Mouse (Mus musculus): ENCODE results near the gene Ntng1.

Ntng1 gene

GRCm38 (mm10) chr3:109931021-109931420 lies 212.8 kb downstream of the Ntng1 start:
- no peak for DNase-seq (ENCODE audit: extremely low spot score, low spot score)

DNA sequence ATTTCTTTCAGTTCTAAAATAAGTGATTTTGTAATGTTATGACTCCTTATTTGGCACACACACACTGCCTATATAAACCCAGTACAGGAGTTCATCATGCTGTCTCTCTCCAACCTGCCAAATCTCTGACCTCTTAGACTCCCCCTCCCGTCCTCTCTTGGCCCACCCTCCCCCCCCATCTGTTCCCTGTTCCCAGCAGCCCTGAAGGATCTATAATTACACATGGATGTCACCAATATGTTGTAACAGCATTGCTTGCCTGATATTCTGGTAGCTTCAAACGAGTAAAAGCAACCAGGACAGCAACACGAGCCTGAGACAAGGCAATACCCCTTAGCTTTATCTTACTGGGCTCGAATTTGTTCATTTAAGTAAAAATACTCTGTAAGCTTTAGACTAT lies 220.0 kb downstream of the Ntng1 start:
- no peak for DNase-seq (ENCODE audit: extremely low spot score, low spot score)

DNA sequence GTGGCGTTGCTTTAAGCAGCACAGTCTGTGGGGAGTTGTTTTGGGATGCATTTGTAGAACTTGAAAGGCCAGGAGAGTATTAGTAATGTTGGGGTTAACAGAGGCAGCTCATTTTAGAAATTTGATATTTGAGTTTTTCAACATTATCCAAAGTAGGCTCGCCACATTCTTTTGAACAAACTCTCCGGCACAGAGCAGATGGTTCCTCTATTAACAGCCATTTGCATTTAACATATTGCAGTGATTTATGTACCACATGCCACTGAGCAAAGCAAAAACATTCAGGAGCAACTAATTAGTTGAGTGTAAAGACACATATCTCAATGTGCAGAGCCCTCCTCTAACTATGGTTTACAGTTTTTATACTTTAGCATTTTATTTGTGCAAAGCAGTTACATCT lies 224.8 kb downstream of the Ntng1 start:
- no peak for DNase-seq (ENCODE audit: extremely low spot score, low spot score)

GRCm38 (mm10) chr3:109917926-109918694 lies 225.7 kb downstream of the Ntng1 start:
- DNase-seq (ENCODE audit: extremely low spot score, low spot score) = peak; percentile 19

- no peak for DNase-seq (ENCODE audit: extremely low spot score, low spot score)
Observed at GRCm38 (mm10) chr3:109917077-109917476, 226.7 kb downstream of the Ntng1 start.

DNA sequence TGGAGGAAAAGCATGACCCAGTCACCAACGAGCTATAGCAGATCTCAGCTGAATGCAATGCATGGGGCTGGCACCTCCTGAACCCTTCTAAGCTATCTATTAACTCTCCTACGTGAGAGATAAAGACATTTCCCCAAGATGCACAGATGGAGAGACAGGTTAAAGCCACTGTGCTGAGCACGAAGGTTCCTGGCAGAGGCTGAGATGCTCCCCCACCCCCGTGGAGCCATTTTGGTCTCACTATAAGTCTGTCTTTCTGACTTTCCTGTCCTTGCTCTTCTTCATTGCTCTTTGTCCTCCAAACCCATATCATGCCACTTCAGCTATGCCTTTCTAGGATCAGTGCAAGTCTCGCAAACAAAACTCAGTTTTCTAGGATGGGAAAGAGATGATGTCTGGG lies 229.6 kb downstream of the Ntng1 start:
- no peak for DNase-seq (ENCODE audit: extremely low spot score, low spot score)

- DNase-seq (ENCODE audit: extremely low spot score, low spot score) = no peak
Observed at GRCm38 (mm10) chr3:109890600-109890999, 253.2 kb downstream of the Ntng1 start.

DNA sequence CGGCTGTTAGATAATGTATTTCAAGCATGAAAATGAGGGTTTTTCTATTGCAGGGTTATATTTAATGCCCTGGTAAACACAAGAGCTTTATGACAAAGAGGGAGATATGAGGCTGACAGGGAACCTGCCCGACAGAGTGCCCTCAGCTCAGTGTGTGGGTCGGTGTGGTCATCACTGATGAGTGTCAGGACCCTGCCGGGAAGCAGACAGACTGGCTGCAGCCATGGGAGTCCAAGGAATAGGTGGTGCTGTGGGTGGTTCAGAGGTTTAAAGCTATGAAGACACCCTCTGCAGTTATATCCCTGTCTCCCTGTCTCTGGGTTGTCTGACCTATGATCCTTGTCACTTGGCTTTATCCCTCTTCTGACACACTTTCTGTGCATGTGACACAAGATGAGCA lies 258.1 kb downstream of the Ntng1 start:
- no peak for DNase-seq (ENCODE audit: extremely low spot score, low spot score)

DNA sequence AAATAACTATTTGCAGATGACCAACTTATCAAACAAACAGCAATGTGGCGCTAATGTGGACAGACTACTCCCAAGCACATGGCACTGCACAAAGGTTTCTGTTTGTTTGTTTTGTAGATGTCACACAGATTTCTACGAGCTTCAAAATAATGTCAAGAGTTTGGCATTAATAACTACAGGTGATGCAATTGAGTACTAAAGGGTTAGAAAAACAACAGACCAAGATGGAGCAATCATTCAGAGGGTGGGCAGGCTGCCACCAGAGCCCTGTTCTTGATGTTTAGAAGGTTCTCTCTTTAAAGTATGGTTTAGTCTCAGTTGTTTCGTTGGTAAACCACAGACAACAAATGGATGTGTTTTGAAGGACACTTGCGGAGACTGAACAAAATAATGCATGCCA lies 264.8 kb downstream of the Ntng1 start:
- DNase-seq (ENCODE audit: extremely low spot score, low spot score) = no peak

DNA sequence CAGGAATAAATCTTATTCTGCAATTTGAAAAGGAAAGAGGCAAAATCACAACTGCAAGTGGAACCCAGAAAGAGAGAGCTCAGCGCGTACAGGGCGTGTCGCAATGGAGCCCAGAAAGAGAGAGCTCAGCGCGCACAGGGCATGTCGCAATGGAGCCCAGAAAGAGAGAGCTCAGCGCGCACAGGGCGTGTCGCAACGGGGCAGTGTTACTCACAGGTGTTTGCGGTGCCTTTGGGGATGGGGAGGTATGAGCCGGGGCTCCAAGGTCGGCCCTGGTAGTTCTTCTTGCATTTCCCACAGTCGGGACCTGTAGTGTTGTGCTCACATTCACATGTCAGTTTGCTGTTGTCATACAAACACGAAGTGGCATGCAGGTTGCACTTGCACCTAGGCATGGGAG lies 271.8 kb downstream of the Ntng1 start:
- DNase-seq (ENCODE audit: extremely low spot score, low spot score) = no peak

DNA sequence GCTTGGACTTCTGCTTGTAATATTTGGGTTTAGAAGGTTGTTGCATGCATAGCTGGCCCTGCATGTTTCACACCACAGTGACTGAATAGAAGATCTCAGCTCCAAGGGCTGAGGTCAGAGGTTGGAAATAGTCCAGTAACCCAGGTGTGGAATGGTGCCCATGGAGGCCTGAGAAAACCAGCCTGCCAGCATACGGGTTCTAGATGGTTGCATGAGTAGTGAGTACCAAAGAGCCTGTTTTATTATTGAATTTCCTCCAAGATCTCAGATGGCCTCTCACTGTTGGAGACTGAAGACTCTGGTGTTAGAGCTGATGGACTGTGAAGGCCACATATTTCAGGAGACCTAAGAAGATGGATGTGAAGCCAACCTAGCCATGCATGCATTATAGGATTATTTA lies 285.5 kb downstream of the Ntng1 start:
- no peak for DNase-seq (ENCODE audit: extremely low spot score, low spot score)

DNA sequence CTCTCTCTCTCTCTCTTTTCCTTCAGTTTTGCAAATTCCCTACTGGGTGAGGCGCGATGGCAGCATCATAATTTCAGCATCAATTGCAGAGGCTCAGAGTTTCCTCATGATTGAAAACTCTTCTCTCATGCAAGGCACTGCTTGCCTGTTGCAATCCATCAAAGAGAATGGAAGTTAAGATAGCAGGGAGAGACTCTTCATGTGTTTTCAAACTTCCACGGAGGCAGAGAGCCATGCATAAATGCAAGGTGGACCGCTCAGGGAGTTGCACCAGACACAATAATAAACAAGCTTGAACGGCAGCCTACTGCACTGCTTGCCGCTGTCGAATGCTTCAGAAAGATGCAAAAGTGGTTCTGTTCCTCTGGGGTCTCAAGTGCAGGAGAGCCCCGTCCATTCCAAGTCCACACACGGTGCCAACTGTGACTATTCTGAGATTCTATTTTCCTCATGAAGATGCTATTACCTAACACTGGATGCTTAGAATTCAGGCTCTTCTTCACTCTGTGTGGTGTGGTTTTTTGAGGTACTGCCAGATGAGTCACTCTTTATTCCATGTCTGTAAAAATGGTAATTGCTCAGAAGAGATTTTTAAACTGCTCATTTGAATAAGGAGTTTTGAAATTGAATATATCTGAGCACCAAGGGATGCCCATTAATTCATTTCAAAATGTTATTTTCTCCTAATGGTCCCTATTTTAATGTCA lies 289.2 kb downstream of the Ntng1 start:
- DNase-seq (ENCODE audit: extremely low spot score, low spot score) = no peak

DNA sequence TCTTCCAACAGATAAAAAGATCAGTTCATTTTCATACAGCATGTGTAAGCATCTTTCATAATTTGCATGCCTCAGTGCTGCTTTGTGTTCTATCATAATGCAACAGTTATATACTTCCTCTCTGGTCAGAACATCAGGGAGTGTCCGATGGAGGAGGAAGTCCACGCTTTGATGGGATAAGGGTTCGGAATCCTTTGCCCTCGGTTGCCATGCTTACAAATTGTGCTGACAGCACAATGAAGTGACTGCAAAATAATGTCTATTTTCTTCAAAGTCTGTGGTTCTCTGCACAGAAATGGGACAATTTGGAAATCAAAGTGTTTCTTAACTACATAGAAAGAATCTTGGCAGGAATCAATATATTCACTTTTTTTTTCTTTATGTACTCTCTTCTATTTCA lies 297.2 kb downstream of the Ntng1 start:
- DNase-seq (ENCODE audit: extremely low spot score, low spot score) = no peak

GRCm38 (mm10) chr3:109825806-109826205 lies 318.0 kb downstream of the Ntng1 start:
- no peak for DNase-seq (ENCODE audit: extremely low spot score, low spot score)

DNA sequence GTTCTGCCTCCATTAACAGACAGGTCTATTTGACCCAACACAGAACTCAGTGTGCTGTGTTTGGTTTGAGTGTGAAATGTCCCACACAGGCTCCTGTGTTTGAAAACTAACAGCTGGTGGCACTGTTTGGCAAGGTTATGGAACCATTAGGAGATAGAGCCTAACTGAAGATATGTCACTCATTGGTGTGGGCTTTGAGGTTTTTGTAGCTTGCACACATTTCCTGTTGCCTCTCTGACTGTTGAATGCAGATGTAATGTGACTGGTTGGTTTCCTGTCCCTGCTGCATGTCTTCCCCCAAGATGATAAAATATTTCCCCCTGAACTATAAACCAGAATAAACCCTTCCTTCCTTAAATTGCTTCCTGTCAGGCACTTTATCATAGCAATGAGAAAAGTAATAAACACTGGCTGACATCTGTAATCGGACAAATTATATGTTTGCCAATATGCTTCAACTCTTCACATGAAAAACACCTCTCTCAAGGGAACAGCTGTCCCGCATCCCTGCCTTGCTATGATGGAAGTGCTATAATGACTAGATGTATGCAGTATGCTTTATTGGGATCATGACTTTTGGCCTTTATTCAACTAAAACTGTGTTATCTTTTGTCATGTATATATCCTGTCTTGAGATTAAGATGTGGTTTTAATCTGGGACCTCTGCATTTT lies 320.9 kb downstream of the Ntng1 start:
- DNase-seq (ENCODE audit: extremely low spot score, low spot score) = no peak

GRCm38 (mm10) chr3:109818821-109819685 lies 324.8 kb downstream of the Ntng1 start:
- DNase-seq (ENCODE audit: extremely low spot score, low spot score) = no peak

DNA sequence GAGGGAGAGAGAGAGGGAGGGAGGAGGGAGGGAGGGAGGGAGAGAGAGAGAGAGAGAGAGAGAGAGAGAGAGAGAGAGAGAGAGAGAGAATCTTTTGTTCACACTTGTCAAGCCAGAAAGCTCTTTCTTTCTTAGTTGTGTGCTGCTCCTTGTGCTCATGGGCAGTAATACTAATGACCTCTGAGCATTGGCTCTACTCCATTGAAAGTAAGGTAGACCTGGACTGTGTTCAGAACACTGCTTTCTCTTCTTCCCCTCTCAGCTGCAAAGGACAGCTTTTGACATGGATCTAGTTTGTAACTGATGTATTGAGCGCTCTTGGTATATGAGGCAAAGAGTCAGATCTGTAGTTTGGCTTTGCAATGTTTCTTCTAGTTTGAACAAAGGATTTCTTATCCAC lies 334.7 kb downstream of the Ntng1 start:
- DNase-seq (ENCODE audit: extremely low spot score, low spot score) = no peak

DNA sequence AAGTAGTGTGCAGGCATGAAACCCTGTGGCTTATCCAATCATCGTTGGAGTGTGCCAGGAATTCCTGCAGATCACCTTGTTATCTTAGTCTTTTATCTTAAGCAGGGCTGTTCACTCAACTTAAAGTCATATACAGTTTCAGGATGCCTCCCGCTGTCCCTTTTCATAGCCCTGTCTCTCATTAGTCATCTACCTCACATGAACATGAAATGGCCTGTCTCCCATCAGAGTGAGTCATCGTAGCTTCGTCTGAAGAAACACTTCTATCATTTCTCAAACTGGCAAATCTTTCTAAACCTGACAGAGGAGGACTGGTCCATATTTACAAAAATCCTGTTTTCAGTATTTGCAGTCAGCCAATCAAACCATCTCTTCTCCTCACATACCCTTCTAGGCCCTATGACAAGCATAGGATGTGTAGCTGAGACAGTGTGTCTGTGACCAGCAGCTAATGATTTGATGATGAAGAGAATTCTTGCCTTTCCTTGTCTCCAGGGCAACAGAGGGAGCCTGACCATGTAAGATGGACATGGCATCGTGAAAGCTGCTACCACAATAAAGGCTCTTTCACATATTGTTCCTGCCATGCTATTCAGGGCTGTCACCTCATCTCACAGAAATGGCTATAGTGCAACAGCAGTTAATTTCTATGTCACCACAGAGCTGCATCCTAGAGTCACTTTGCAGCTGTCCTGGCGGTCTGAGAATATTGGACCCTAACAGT lies 336.4 kb downstream of the Ntng1 start:
- no peak for DNase-seq (ENCODE audit: extremely low spot score, low spot score)

DNA sequence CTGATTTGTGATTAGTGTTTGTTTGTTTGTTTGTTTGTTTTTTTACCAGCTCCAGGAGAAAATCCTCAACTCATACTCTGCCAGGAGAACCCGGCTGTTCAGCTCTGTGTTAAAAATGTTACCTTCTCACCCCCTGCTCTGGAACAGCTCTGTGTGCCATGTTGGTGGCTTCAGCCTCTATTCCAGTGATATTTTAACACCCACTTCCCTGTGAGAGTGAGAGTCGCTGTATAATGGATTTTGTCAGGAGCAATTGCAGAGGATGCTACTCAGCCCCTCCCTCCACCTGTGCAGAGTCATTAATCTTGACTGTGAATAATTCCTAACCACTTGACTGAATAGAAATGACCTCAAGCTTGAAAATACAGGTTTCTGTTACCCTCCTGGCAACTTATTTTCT lies 339.7 kb downstream of the Ntng1 start:
- no peak for DNase-seq (ENCODE audit: extremely low spot score, low spot score)

GRCm38 (mm10) chr3:109803616-109804015 lies 340.2 kb downstream of the Ntng1 start:
- DNase-seq (ENCODE audit: extremely low spot score, low spot score) = no peak

GRCm38 (mm10) chr3:109797354-109797753 lies 346.5 kb downstream of the Ntng1 start:
- DNase-seq (ENCODE audit: extremely low spot score, low spot score) = no peak
